Mouse (Mus musculus) right cerebral cortex, adult 2 months (tissue): ENCODE results near the gene Gm38431.

Source experiments
- DNase-seq, 2 experiments: peaks; one replicate each; pipeline ENCODE4 v3.0.0; 2021 to 2022; ENCODE audit warnings: low spot score in 2 of 2

Gm38431 gene

DNA sequence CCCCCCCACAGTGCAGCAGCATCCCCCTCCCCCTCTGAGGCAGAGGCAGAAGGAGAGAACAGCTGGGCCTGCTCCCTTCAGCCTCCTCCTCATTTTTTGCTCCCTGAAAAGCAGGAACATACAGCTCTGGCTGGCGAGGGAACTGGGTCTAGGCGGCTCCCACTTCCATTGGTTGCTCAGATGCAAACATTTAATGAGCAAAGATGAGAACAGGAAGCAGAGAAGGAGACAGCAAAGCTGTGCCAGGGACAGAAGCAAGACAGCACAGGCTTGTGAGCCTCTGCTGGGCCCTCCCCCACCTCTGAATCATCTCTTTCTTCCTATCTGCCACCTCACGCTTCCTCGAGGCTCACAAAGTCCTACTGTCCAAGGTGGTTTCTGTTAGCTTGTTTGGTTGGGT is 50.5 kb downstream of the Gm38431 start:
- DNase-seq = peak; percentile 84 to 85

DNA sequence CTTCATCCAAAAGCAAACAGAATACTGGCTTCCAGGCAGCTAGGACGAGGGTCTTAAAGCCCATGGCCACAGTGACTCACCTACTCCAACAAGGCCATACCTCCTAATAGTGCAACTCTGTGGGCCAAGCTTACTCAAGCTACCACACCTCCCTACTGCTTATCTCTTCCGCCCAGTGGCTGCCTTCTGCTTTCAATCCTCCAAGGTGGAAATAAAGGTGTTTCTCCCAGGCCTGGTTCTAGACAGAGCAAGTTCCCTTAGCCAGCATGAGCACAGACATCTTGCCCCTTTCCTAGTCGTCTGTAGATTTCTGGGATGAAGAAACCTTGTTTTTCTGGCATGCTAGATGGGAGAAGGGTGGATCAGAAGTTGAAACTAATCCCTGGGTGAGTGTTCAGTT is 52.0 kb downstream of the Gm38431 start:
- DNase-seq = peak in 1 of 2 experiments; percentile 15

GRCm38 (mm10) chr9:21037481-21037891 is 54.3 kb downstream of the Gm38431 start:
- peak in 1 of 2 experiments; percentile 21 for DNase-seq

GRCm38 (mm10) chr9:21036666-21037065 is 55.1 kb downstream of the Gm38431 start:
- DNase-seq = peak in 1 of 2 experiments; percentile 20

DNA sequence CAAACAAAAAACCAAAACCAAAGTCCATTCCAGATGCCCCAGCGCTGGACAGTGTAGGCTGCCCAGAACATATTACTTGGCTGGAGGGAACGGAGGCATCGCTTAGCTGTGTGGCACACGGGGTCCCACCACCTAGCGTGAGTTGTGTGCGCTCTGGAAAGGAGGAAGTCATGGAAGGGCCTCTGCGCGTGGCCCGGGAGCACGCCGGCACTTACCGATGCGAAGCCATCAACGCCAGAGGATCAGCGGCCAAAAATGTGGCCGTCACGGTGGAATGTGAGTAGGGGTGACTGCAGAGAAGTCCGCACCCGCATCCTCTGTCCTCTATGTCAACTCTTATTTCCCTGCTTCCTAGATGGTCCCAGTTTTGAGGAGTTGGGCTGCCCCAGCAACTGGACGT is 55.6 kb downstream of the Gm38431 start:
- peak in 1 of 2 experiments; percentile 22 for DNase-seq

DNA sequence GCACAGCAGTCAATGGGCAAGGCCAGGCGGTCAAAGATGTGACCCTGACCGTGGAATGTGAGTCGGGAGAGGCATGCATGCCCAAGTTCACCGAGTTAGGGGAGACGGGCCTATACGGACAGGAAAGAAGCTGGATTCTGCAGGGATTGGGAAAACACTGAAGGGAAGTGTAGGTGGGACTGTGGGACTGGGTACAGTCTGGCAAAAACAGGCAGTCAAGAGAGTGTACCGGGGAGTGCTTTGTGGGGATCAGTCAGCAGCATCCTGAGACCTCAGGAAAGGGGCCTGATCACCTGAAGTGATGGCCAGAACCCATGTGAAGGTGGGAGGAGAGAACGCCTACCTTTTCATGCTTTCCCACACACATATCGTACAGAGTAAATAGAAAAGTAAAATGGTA is 56.2 kb downstream of the Gm38431 start:
- DNase-seq = peak; percentile 30 to 38

DNA sequence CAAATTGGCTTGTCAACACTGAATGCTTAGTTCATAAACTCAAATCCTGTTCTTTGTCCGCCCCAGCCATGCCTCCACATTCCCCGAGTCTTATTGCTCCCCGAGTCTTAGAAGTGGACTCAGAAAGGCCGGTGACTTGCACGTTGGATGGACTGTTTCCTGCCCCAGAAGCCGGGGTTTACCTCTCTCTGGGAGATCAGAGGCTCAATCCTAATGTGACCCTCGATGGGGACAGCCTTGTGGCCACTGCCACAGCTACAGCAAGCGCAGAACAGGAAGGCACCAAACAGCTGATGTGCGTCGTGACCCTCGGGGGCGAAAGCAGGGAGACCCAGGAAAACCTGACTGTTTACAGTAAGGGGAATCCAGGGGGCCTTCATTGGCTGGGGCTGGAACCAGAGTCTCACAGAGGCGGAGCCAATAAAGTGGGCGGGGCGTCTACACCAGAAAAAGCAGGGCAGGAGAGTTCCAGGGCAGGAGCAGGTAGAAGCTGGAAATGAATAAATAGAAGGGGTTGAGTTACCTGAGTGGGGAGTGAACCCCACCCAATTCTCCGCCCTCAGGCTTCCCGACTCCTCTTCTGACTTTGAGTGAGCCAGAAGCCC is 57.2 kb downstream of the Gm38431 start:
- DNase-seq = peak in 1 of 2 experiments; percentile 16

GRCm38 (mm10) chr9:21033136-21033535 is 58.7 kb downstream of the Gm38431 start:
- DNase-seq = peak; percentile 73 to 78

GRCm38 (mm10) chr9:21032491-21032890 is 59.3 kb downstream of the Gm38431 start:
- DNase-seq = peak in 1 of 2 experiments; percentile 10

DNA sequence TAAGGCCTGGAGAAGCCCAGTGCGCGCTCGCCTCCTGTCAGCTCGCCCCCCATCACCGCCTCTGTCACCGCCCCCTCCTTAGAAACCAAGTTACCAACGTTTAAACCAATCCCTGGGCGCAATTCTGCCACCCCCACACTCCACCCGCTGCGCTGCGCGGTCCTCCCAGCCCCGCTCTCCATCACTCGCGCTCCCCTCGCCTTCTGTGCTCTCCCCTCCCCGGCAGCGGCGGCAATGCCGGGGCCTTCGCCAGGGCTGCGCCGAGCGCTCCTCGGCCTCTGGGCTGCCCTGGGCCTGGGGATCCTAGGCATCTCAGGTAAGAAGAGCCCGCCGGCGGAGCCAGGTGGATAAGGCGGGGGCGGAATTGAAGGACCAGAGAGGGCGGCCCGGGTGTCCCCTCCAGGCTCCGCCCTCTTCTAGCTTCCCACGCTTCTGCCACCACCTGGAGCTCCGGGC is 59.9 kb downstream of the Gm38431 start, which contains the start of gene Icam5:
Gene Icam5 (plus strand): TSS at position 178 of the 456 bp plus-strand sequence.
- peak; percentile 86 to 88 for DNase-seq

- peak; percentile 83 to 85 for DNase-seq
Observed at GRCm38 (mm10) chr9:21031251-21031895, 60.4 kb downstream of the Gm38431 start.

- peak; percentile 84 to 85 for DNase-seq
Observed at GRCm38 (mm10) chr9:21030781-21031250, 61.0 kb downstream of the Gm38431 start.

- no peak for DNase-seq
Observed at GRCm38 (mm10) chr9:21030055-21030600, 61.7 kb downstream of the Gm38431 start.

GRCm38 (mm10) chr9:21029291-21030054 is 62.3 kb downstream of the Gm38431 start, which contains the start of gene Icam4:
Gene Icam4 (plus strand): TSS chr9:21029373.
- peak; percentile 75 to 80 for DNase-seq

DNA sequence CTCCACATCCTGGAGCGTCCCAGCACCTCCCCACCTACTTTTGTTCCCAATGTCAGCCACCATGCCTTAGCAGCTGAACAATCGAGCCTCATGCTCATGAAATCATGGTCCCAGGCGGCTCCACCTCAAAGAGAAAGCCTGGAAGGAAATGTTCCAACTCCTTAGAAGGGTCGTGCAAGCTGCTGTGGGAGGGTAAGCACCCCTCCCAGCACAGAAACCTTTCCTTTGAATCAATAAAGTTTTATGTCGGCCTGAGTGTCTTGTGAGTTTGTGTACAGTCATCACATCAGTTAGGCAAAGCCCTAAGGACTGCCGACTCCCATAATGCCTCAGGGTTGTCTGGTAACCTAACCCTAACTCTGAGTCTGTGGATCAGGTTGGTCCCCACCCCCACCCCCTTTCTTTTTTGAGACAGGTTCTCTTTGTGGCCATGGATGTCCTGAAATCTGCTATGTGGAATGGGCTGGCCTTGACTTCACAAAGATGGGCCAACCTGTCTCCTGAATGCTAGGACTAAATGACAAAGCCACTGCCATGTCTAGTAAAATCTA is 63.2 kb downstream of the Gm38431 start:
- DNase-seq = no peak

GRCm38 (mm10) chr9:21027774-21028290 is 64.0 kb downstream of the Gm38431 start:
- DNase-seq = no peak

- DNase-seq = no peak
Observed at GRCm38 (mm10) chr9:21026849-21027248, 64.9 kb downstream of the Gm38431 start.

GRCm38 (mm10) chr9:21025258-21025810 is 66.5 kb downstream of the Gm38431 start:
- no peak for DNase-seq

- no peak for DNase-seq
Observed at GRCm38 (mm10) chr9:21022726-21023125, 69.1 kb downstream of the Gm38431 start.

DNA sequence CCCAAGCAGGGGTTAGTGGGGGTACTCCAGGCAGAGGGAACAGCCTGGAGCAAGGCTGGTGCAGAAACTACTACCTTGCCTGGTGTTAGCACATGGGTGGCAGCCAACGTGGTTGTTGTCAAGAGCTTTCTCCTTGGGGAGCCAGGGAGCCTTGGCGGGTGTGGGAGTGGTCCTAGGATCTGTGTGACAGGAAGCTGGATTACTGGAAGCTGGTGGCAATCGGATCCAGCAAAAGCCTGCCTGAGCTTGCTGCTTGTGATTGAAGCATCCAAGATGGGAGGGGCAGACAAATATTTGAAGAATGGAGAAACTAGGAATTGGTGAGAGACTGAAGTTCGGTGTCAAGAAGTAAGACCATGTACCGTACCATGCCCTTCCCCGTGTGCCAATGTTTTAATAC is 69.5 kb downstream of the Gm38431 start:
- no peak for DNase-seq

DNA sequence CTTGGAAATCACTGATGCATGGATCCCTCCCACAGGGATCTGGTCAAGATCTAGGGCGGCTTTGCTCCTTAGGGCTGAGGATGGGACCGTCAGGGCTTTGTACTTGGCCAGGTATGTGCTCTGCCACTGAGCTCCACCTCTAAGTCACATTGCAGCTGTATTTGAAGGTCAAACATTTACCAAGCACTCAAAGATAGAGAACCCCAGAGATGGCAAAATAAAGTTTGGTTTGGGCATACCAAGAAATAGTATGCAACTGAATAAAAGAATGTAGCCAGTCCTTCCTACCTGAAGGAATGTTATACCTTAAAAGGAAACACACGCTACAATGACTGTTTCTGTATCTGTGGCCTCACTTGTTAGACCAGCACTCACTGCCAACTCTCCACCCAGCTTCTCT is 70.4 kb downstream of the Gm38431 start:
- DNase-seq = no peak
